Mouse (Mus musculus): ENCODE data around the gene Atp5mpl. TPM values are rescaled to one million over a fixed set of nuclear protein-coding genes. Genes with fewer than 3 reads are reported as not detected.

The Atp5mpl gene
- total RNA-seq, 2 experiments from 2014 or later, result 684 to 874 TPM

- H3K4me3 ChIP-seq, result no peak overlapping the region
- DNase-seq, result no peak
- intact Hi-C loops (cut with DNase I), result no loop called here
- no peak for TF ChIP-seq CTCF (IDR thresholded peaks at IDR 0.05)
- H3K27ac ChIP-seq, result peak overlapping the region; percentile 72
These were observed 23.2 kb downstream of the Atp5mpl start for GRCm38 (mm10) chr12:111943421-111944064.

- Histone ChIP-seq H3K27ac (0 out of 2 replicates have a peak overlapping the region, but pooled peaks have one; percentile 35), H3K4me3 (no peak overlapping the region)
- intact Hi-C loops (cut with DNase I), result no loop called here
- no peak for TF ChIP-seq CTCF (IDR thresholded peaks at IDR 0.05)
- no peak for DNase-seq
These were observed 28.1 kb downstream of the Atp5mpl start for GRCm38 (mm10) chr12:111938623-111939177.

DNA sequence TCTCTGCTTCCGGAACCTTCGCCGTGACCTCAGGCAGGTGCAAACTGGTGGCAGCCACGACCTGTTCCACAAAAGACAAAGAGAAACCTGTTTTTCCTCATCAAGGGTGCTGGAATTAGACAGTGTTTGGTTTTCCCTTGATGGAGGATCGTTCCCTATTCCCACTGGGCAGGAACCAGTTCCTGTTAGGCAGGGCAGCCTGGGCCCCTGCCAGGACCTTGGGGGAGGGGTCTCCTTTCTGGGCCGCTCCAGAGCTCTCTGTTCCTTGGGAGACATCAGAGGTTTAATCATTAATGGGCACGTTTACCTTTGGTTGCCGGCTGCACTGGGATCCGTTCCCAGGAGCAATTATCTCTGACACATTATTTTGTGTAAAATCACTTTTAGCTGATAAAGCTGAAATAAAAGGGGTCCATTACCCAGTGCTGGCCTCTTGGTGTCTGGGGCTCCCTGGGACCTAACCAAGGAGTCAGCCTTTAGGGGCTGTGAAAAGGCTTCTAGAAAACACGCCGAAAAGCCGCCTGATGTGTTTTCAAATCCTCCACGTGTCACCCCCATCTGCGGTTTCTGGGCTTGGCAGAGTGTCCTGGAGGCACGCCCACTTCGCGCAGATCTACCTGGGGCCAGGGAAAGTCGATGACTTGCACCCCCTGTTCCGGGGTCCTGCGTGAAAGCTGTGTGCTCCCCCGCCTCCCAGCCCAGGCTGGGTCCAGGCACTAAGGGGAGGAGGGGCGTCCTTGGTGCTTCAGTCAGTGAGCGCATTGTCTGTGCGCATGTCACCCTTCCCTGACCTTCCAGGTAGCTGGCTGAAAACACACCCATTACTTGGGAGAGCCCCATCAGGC lies 29.8 kb downstream of the Atp5mpl start:
- H3K27ac ChIP-seq, result no peak overlapping the region
- no peak for TF ChIP-seq CTCF (IDR thresholded peaks at IDR 0.05)

DNA sequence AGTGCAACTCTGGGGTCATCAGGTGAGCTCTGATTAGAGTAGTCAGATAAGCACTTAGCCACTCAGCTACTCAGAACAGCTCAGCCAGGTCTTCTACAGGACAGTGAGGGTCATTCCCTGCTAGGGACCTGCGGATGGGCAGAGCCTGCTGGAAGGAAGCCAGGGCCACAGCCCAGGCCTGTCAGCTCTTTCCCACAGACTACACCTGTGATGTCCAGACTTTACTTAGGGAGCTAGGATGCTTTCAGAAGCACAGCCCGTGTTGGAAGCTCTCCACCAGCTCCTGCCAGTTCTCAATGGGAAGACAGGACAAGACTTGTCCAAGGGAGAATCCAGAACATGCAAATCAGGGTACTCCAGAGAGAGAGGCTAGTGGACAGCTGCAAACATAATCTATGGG lies 32.8 kb downstream of the Atp5mpl start:
- peak overlapping the region; percentile 48; the same call in 1 of the 2 replicates for H3K27ac ChIP-seq
- no peak for TF ChIP-seq CTCF (IDR thresholded peaks at IDR 0.05)
- DNase-seq, result no peak
- no peak overlapping the region for H3K4me3 ChIP-seq
- intact Hi-C loops (cut with DNase I), result no loop called here

More for the DNA sequence above, 29.8 kb downstream of the Atp5mpl start:
- intact Hi-C loops (cut with DNase I), result no loop called here
- peak; percentile 49 for DNase-seq
- no peak overlapping the region for H3K4me3 ChIP-seq

- peak; percentile 59 for DNase-seq
- intact Hi-C loops (cut with DNase I), result no loop called here
- H3K4me3 ChIP-seq, result no peak overlapping the region
- peak overlapping the region; percentile 48 for H3K27ac ChIP-seq
- no peak for TF ChIP-seq CTCF (IDR thresholded peaks at IDR 0.05)
These were observed 33.6 kb downstream of the Atp5mpl start for GRCm38 (mm10) chr12:111933032-111933704.

DNA sequence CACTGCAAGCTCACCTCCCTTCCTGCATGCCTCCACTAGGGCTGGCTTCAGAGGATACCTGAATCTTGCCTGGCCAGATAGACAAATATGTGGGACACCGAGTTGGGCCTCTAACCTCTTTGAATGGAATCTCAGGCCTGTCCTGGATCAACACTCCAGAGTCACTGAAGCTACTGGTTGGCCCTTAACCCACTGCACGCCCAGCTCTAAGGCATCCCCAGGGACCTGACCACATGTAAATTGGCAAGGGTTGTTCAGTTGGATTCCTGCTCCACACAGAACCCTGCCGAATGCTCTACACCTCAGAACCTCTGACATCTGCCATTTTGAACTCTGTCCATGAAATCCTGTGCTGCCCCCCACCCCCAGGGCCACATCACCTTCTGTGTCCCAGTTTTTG lies 34.3 kb downstream of the Atp5mpl start:
- DNase-seq, result no peak
- intact Hi-C loops (cut with DNase I), result no loop called here
- Histone ChIP-seq H3K27ac (peak overlapping the region; percentile 35; the same call in 1 of the 2 replicates), H3K4me3 (no peak overlapping the region)
- TF ChIP-seq CTCF (IDR thresholded peaks at IDR 0.05), result no peak

GRCm38 (mm10) chr12:111931411-111932025 lies 35.3 kb downstream of the Atp5mpl start:
- H3K27ac ChIP-seq, result no peak overlapping the region
- intact Hi-C loops (cut with DNase I), result no loop called here
- no peak for TF ChIP-seq CTCF (IDR thresholded peaks at IDR 0.05)
- no peak overlapping the region for H3K4me3 ChIP-seq
- DNase-seq, result no peak

DNA sequence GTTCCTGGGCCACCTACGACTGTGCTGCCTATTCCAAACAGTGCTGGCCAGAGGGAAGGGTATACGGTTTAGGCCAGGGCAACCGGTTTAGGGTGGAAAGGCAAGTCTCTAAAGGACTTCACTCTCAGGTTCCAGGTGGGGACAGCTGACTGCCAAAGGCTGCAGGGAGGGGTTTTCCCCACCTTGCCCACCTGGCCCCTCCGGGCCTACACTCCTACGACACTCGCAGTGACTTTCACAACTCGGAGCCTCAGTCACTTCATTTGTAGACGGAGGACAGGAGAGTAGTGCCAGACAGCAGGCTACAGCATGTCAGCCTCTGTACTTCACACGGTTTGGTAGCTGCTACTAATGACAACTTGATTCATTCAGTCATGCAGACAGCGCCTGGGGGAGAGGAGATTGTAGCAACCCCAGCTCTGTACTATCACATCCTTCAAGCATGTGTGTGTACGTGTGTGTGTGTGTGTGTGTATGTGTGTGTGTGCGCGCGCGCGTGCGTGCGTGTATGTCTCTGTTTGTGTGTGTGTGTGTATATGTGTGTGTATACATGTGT lies 38.3 kb downstream of the Atp5mpl start:
- Histone ChIP-seq H3K4me3 (no peak overlapping the region), H3K27ac (no peak overlapping the region)
- intact Hi-C loops (cut with DNase I), result no loop called here
- DNase-seq, result no peak
- no peak for TF ChIP-seq CTCF (IDR thresholded peaks at IDR 0.05)

DNA sequence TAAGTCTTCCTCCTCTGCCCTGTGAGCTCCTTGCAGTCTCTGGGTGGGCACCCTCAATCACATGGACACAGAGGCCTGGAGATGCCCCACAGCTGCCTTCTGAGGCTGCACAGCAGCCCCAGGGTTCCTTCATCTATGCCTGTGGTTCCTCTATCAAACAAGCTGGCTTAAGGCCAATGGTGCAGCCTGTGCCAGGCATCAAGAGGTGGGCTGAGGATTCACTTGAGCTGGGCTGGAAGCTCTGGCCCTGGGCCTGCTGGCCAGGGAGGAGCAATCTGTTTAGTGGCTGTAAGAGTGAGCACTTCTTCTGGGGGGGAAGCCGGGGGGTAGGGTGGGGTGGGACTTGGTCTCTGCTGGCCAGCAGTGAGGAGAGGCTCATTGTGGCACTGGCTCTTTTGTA lies 39.4 kb downstream of the Atp5mpl start:
- TF ChIP-seq CTCF (IDR thresholded peaks at IDR 0.05), result no peak
- intact Hi-C loops (cut with DNase I), result no loop called here
- H3K27ac ChIP-seq, result no peak overlapping the region
- DNase-seq, result no peak
- no peak overlapping the region for H3K4me3 ChIP-seq

DNA sequence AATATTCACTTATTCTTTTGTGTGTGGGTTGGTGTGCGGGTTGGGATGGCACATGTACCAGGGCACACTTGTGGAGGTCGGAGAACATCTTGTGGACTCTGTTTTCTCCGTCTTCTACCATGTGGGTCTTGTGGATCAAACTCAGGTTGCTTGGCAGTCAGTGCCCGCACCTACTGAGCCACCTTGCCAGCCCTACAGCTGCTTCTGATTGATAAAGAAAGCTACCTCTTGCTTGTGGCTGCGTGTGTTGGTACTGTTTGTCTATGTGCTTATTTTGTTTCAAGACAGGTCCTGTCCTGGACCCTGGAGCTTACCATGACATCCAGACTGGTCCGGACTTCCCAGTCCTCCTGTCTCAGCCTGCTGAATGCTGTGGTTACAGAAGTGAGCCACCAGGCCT lies 43.7 kb downstream of the Atp5mpl start:
- intact Hi-C loops (cut with DNase I), result no loop called here
- no peak for DNase-seq
- H3K27ac ChIP-seq, result no peak overlapping the region
- TF ChIP-seq CTCF (IDR thresholded peaks at IDR 0.05), result no peak
- no peak overlapping the region for H3K4me3 ChIP-seq

DNA sequence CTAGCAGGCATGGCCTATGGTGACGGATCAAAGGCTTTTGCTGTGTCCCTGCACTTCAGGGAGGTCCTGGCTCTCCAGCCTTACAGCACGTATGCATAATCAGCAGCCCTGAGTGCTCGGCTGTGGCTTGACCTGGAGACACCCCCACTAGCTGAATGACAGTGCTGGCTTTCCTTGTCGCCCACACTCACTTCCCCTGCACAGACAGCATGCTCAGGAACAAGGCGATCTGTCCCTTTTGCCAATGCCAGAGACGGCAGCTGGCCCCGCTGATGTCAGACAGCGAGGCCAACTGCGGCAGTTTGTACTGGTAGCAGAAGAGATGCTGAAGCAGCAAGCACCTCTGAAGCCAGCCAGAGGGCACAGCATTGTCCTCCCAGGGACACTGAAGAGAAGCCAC lies 46.7 kb downstream of the Atp5mpl start:
- intact Hi-C loops (cut with DNase I), result no loop called here
- DNase-seq, result peak; percentile 56
- no peak overlapping the region for H3K27ac ChIP-seq
- no peak for TF ChIP-seq CTCF (IDR thresholded peaks at IDR 0.05)
- H3K4me3 ChIP-seq, result no peak overlapping the region
